Mouse (Mus musculus): ENCODE measurements around the gene Serping1. TPM values are rescaled to one million over a fixed set of nuclear protein-coding genes. Genes with fewer than 3 reads are reported as not detected.

Gene Serping1
- polyA plus RNA-seq, 1 experiment from 2014 or later: 47.0 TPM

- no peak overlapping the region for H3K9ac ChIP-seq
- H3K4me2 ChIP-seq: no peak overlapping the region
- H3K36me3 ChIP-seq: no peaks in the 10 kb centered on the region
- peaks cover 11% of the 10 kb centered on the region; the same call in 1 of the 2 replicates for H3K4me1 ChIP-seq
- no peaks in the 10 kb centered on the region for H3K27me3 ChIP-seq
- no peak overlapping the region for H3K27ac ChIP-seq
- H3K4me3 ChIP-seq: no peak overlapping the region
- H3K9me3 ChIP-seq: no peaks in the 10 kb centered on the region
- ATAC-seq (ENCODE audit: insufficient number of reproducible peaks, low FRiP score, low TSS enrichment, low read depth): no peak
- WGBS: 80% methylated on average over 4 of the region's 4 CpGs
Observed at GRCm38 (mm10) chr2:84800304-84800703, 25.1 kb upstream of the Serping1 start.

DNA sequence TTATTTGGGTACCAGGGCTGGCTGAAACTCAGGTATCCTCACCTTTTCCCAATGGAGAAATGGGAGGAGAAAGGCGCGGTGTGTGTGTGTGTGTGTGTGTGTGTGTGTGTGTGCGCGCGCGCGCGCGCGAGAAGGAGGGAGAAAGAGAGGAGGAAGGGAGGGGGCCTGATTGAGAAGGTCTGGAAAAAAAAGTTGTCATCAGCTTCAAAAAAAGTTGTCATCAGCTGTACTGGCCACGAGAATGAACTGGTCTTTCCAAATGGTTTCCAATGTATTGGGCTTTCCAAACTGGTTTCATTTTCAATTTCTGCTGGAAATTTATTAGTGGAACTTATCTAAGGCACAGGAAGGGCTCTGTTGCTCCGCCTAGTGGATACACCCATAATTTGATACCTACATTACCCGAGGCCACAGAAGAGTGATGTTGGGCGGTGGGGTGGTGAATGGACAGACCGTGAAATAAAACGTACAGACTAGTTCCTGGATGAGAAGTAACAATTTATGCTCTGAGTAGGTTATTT, 23.9 kb upstream of the Serping1 start:
- peak overlapping the region; percentile 73 for H3K27ac ChIP-seq

DNA sequence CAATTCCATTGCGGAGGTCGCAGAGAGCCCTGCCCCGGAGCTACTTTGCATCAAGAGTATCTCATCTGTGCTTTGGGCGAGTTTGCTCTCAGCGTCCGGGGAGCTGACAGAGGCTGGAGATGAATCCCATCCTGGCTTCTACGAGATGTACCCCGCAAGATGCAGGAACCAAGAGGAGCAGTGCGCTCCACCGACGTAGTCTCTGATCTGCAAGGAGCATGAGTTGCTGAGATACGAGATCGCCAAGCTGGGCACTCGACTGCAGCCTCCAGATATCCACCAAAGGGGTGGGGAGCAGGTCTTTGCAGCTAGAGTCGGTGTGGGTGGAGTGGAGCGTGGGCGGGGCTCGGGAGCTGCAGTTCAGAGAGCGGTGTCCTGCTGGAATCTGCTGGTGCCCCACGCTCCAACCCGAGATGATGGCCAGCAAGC, 23.3 kb upstream of the Serping1 start, which contains the start of gene Ube2l6:
Gene Ube2l6, plus strand, starts transcription at position 336 of the 429 bp plus-strand sequence.
- no peaks in the 10 kb centered on the region for H3K9me3 ChIP-seq
- H3K36me3 ChIP-seq: no peaks in the 10 kb centered on the region
- peak within 1 kb of the TSS; percentile 50 for H3K9ac ChIP-seq
- peak within 1 kb of the TSS; percentile 56 for H3K4me3 ChIP-seq
- WGBS: under 1% methylated on average over 21 of the region's 21 CpGs
- peak within 1 kb of the TSS; percentile 96 for H3K4me2 ChIP-seq
- peak; percentile 70; the same call in 1 of the 2 replicates for ATAC-seq (ENCODE audit: insufficient number of reproducible peaks, low FRiP score, low TSS enrichment, low read depth)
- H3K4me1 ChIP-seq: peaks cover 11% of the 10 kb centered on the region; the same call in 1 of the 2 replicates
- peak within 1 kb of the TSS; percentile 73 for H3K27ac ChIP-seq
- no peaks in the 10 kb centered on the region for H3K27me3 ChIP-seq

More for the DNA sequence above, 23.9 kb upstream of the Serping1 start:
- WGBS: 1% methylated on average over 16 of the region's 16 CpGs
- Histone ChIP-seq H3K9ac (peak overlapping the region; percentile 50), H3K4me1 (peaks cover 11% of the 10 kb centered on the region; the same call in 1 of the 2 replicates), H3K9me3 (no peaks in the 10 kb centered on the region), H3K4me2 (peak overlapping the region; percentile 96), H3K36me3 (no peaks in the 10 kb centered on the region), H3K27me3 (no peaks in the 10 kb centered on the region), H3K4me3 (peak overlapping the region; percentile 56)
- peak; percentile 35; the same call in 1 of the 2 replicates for ATAC-seq (ENCODE audit: insufficient number of reproducible peaks, low FRiP score, low TSS enrichment, low read depth)

GRCm38 (mm10) chr2:84797833-84798492, 22.7 kb upstream of the Serping1 start:
- ATAC-seq (ENCODE audit: insufficient number of reproducible peaks, low FRiP score, low TSS enrichment, low read depth): peak; percentile 32; the same call in 1 of the 2 replicates
- H3K4me2 ChIP-seq: peak overlapping the region; percentile 96
- H3K9ac ChIP-seq: peak overlapping the region; percentile 50
- H3K27ac ChIP-seq: peak overlapping the region; percentile 73
- H3K36me3 ChIP-seq: no peaks in the 10 kb centered on the region
- H3K9me3 ChIP-seq: no peaks in the 10 kb centered on the region
- peaks cover 11% of the 10 kb centered on the region; the same call in 1 of the 2 replicates for H3K4me1 ChIP-seq
- H3K4me3 ChIP-seq: peak overlapping the region; percentile 56
- H3K27me3 ChIP-seq: no peaks in the 10 kb centered on the region
- WGBS: 12% methylated on average over 13 of the region's 13 CpGs

- WGBS: 84% methylated on average over 3 of the region's 3 CpGs
- H3K36me3 ChIP-seq: no peaks in the 10 kb centered on the region
- ATAC-seq (ENCODE audit: insufficient number of reproducible peaks, low FRiP score, low TSS enrichment, low read depth): no peak
- H3K9ac ChIP-seq: no peak overlapping the region
- no peak overlapping the region for H3K27ac ChIP-seq
- H3K27me3 ChIP-seq: no peaks in the 10 kb centered on the region
- no peak overlapping the region for H3K4me3 ChIP-seq
- peaks cover 7% of the 10 kb centered on the region; the same call in 1 of the 2 replicates for H3K4me1 ChIP-seq
- no peak overlapping the region for H3K4me2 ChIP-seq
- H3K9me3 ChIP-seq: no peaks in the 10 kb centered on the region
Observed at GRCm38 (mm10) chr2:84793871-84794270, 18.6 kb upstream of the Serping1 start.

DNA sequence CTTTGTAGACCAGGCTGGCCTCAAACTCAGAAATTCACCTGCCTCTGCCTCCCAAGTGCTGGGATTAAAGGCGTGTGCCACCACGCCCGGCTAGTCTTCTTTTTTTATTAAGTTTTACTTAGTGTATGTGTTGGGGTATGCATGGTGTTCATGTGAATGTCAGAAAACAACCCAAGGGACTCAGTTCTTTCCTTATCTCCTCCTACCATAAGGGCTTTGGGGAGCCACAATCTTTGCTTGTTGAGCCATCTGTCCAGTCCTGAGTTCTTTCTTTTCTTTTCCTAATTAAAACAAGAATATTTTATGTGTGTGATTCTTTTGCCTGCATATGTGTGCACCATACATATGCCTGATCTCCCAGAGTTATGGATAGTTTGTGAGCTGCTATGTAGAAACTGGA, 17.9 kb upstream of the Serping1 start:
- H3K9me3 ChIP-seq: no peaks in the 10 kb centered on the region
- no peak overlapping the region for H3K4me3 ChIP-seq
- no peak overlapping the region for H3K27ac ChIP-seq
- 87% methylated on average over 3 of the region's 3 CpGs for WGBS
- H3K4me1 ChIP-seq: peaks cover 4% of the 10 kb centered on the region; the same call in 1 of the 2 replicates
- H3K4me2 ChIP-seq: no peak overlapping the region
- H3K9ac ChIP-seq: no peak overlapping the region
- H3K36me3 ChIP-seq: no peaks in the 10 kb centered on the region
- ATAC-seq (ENCODE audit: insufficient number of reproducible peaks, low FRiP score, low TSS enrichment, low read depth): no peak
- H3K27me3 ChIP-seq: no peaks in the 10 kb centered on the region

GRCm38 (mm10) chr2:84792516-84792915, 17.3 kb upstream of the Serping1 start:
- H3K4me3 ChIP-seq: no peak overlapping the region
- H3K4me2 ChIP-seq: no peak overlapping the region
- WGBS: 76% methylated on average over 3 of the region's 3 CpGs
- H3K4me1 ChIP-seq: no peaks in the 10 kb centered on the region
- ATAC-seq (ENCODE audit: insufficient number of reproducible peaks, low FRiP score, low TSS enrichment, low read depth): no peak
- H3K27me3 ChIP-seq: no peaks in the 10 kb centered on the region
- no peak overlapping the region for H3K9ac ChIP-seq
- no peaks in the 10 kb centered on the region for H3K9me3 ChIP-seq
- no peak overlapping the region for H3K27ac ChIP-seq
- no peaks in the 10 kb centered on the region for H3K36me3 ChIP-seq

DNA sequence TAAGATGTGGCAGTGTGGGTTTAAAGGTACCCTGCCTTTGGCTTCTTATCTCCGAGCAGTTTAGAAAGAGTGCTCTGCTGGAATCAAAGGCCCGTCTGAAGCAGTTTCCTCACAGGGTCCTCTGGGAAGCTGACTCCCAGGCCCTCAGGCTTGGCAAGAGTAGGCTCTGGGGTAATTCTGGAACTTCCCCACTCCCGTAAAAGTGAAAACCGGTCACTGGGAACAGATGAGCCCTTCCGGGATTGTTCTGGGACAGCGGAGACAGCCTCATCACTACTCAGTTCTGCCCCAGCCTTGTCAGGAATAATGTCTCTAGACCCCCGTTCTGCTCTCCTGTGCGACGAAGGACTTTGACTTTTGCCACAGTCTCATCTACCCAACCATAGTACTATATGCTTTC, 15.2 kb upstream of the Serping1 start:
- no peak for ATAC-seq (ENCODE audit: insufficient number of reproducible peaks, low FRiP score, low TSS enrichment, low read depth)
- H3K4me1 ChIP-seq: no peaks in the 10 kb centered on the region
- 51% methylated on average over 9 of the region's 9 CpGs for WGBS

DNA sequence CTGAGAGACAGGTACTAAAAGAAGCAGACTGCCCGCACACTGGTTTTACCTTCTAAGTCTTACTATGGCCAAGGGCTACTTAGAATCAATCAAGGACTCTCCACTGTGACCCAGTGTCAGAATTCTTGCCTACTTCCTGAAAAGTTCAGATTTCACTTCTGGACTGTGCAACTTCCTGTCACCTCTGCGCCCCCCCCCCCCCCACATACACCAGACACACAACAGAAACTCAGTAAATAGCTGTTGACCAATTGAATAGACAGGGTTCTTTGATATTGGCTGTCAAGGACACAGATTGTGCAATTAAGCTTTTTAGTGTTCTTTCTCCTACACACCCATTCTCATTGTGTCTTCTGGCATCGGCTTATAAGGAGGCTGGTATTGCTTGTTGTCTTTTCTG, 13.1 kb upstream of the Serping1 start:
- no peak overlapping the region for H3K9ac ChIP-seq
- no peaks in the 10 kb centered on the region for H3K27me3 ChIP-seq
- H3K36me3 ChIP-seq: no peaks in the 10 kb centered on the region
- ATAC-seq (ENCODE audit: insufficient number of reproducible peaks, low FRiP score, low TSS enrichment, low read depth): no peak
- no peak overlapping the region for H3K4me3 ChIP-seq
- H3K27ac ChIP-seq: no peak overlapping the region
- H3K4me2 ChIP-seq: no peak overlapping the region
- 72% methylated on average over 3 of the region's 3 CpGs for WGBS
- no peaks in the 10 kb centered on the region for H3K4me1 ChIP-seq
- no peaks in the 10 kb centered on the region for H3K9me3 ChIP-seq

More for the DNA sequence above, 15.2 kb upstream of the Serping1 start:
- Histone ChIP-seq H3K4me3 (no peak overlapping the region), H3K36me3 (no peaks in the 10 kb centered on the region), H3K27me3 (no peaks in the 10 kb centered on the region), H3K9ac (no peak overlapping the region), H3K9me3 (no peaks in the 10 kb centered on the region), H3K27ac (no peak overlapping the region), H3K4me2 (no peak overlapping the region)

GRCm38 (mm10) chr2:84783840-84784566, 8.8 kb upstream of the Serping1 start:
- no peak for ATAC-seq (ENCODE audit: insufficient number of reproducible peaks, low FRiP score, low TSS enrichment, low read depth)
- Histone ChIP-seq H3K4me2 (no peak overlapping the region), H3K27me3 (no peaks in the 10 kb centered on the region), H3K4me1 (no peaks in the 10 kb centered on the region), H3K9ac (no peak overlapping the region), H3K4me3 (no peak overlapping the region), H3K9me3 (no peaks in the 10 kb centered on the region), H3K27ac (no peak overlapping the region), H3K36me3 (no peaks in the 10 kb centered on the region)
- 74% methylated on average over 3 of the region's 3 CpGs for WGBS

DNA sequence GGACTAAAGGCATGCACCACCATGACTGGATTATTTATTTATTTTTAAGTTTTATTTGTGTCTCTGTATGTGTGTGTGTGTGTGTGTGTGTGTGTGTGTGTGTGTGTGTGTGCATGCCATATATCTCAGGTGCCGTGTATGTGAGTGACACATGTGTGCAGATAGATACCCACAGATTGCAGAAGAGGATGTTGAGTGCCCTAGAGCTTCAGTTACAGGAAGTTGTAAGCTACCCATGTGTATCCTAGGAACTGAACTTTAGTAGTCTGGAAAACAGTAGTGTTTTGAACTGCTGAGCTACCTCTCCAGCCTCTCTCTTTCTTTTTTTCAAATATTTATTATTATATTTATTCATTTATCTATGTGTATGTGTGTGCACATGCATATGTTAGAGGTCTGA, 8.1 kb upstream of the Serping1 start:
- H3K4me2 ChIP-seq: no peak overlapping the region
- H3K27ac ChIP-seq: no peak overlapping the region
- WGBS: 63% methylated on average over 1 of the region's 1 CpGs
- no peak overlapping the region for H3K9ac ChIP-seq
- no peak for ATAC-seq (ENCODE audit: insufficient number of reproducible peaks, low FRiP score, low TSS enrichment, low read depth)
- H3K4me1 ChIP-seq: no peaks in the 10 kb centered on the region
- no peaks in the 10 kb centered on the region for H3K27me3 ChIP-seq
- no peaks in the 10 kb centered on the region for H3K36me3 ChIP-seq
- H3K4me3 ChIP-seq: no peak overlapping the region
- no peaks in the 10 kb centered on the region for H3K9me3 ChIP-seq

DNA sequence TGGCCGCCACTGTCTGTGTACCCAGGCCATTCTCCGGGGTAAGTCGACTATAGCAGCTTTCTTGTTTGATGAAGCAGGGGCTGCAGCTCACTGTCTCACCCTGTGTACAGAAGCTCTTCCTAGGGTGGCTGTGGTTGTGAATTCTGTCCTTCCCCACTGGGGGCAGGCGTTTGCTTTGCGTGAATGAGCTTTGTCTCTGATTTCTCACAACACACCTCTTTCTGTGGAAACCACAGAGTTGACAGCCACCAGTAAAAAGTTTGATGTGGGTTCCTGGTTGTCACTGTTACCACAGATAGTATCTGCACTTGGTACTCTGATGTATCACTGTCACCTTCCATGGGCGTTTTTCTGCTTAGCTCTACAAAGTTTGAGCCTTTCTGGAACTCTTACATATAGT, 4.0 kb upstream of the Serping1 start:
- H3K27ac ChIP-seq: no peak overlapping the region
- no peak for ATAC-seq (ENCODE audit: insufficient number of reproducible peaks, low FRiP score, low TSS enrichment, low read depth)
- WGBS: 61% methylated on average over 6 of the region's 6 CpGs

More for the DNA sequence above, 4.0 kb upstream of the Serping1 start:
- Histone ChIP-seq H3K4me1 (peaks cover 12% of the 10 kb centered on the region), H3K4me2 (no peak overlapping the region), H3K27me3 (no peaks in the 10 kb centered on the region), H3K4me3 (no peak overlapping the region), H3K9ac (no peak overlapping the region), H3K36me3 (no peaks in the 10 kb centered on the region), H3K9me3 (no peaks in the 10 kb centered on the region)
